Mouse (Mus musculus) limb, embryonic 11.5 days (tissue): ENCODE data around the gene Mxi1. TPM values are rescaled to one million over a fixed set of nuclear protein-coding genes. Genes with fewer than 3 reads are reported as not detected.

Experiments used
- ATAC-seq: fragments of 200-750 bp; cut with Nextera tagmentation; 2 replicates; pipeline ENCODE4 v1.8.0; 2017; ENCODE audit warnings: low read depth; ENCODE audit not compliant: insufficient number of reproducible peaks, low FRiP score, low TSS enrichment
- DNase-seq: peaks from one replicate; pipeline ENCODE4 v3.0.0-alpha.2; 2015; ENCODE audit warnings: low spot score
- H3K27ac ChIP-seq: fragments of 300-500 bp; sonication (generic); replicated peaks from 2 replicates; pipeline ENCODE4 v1.5.1; 2014; ENCODE audit warnings: low read depth, mild to moderate bottlenecking, low read length
- H3K27me3 ChIP-seq: fragments of 300-500 bp; sonication (generic); 2 replicates; pipeline ENCODE4 v1.6.1; 2014; ENCODE audit warnings: mild to moderate bottlenecking, low read length, mixed read lengths; ENCODE audit not compliant: control insufficient read depth, insufficient read depth
- H3K36me3 ChIP-seq: fragments of 300-500 bp; sonication (generic); 2 replicates; pipeline ENCODE4 v1.6.1; 2014; ENCODE audit warnings: mild to moderate bottlenecking, low read length, moderate library complexity, mixed read lengths; ENCODE audit not compliant: control insufficient read depth, insufficient read depth
- H3K4me1 ChIP-seq: fragments of 300-500 bp; sonication (generic); 2 replicates; pipeline ENCODE4 v1.6.1; 2014; ENCODE audit warnings: low read length, mixed read lengths; ENCODE audit not compliant: control insufficient read depth, insufficient read depth
- H3K4me2 ChIP-seq: fragments of 300-500 bp; sonication (generic); 2 replicates; pipeline ENCODE4 v1.6.1; 2014; ENCODE audit warnings: low read depth, mild to moderate bottlenecking, moderate library complexity; ENCODE audit not compliant: severe bottlenecking
- H3K4me3 ChIP-seq: fragments of 300-500 bp; sonication (generic); 2 replicates; pipeline ENCODE4 v1.5.1; 2014; ENCODE audit warnings: low read depth, low read length
- H3K9ac ChIP-seq: fragments of 300-500 bp; sonication (generic); 2 replicates; pipeline ENCODE4 v1.6.1; 2014; ENCODE audit warnings: mild to moderate bottlenecking, low read length
- H3K9me3 ChIP-seq: fragments of 300-500 bp; sonication (generic); 2 replicates; pipeline ENCODE4 v1.6.1; 2016; ENCODE audit warnings: low read length; ENCODE audit not compliant: control insufficient read depth
- WGBS: fragments of 180-500 bp; shearing (Covaris S2); extraction: QIAGEN DNeasy Blood & Tissue Kit; methylation state at CpG from one replicate; pipeline ENCODE4 v1.1.7; 2014; 5-methylcytosine and 5-hydroxymethylcytosine counted together
- polyA plus RNA-seq: library from polyadenylated mRNA; unstranded; fragments of >200 nt; fragmentation: Nextera tagmentation; extraction: Ambion mirVana; gene quantifications from 2 replicates; pipeline ENCODE4 v1.2.1, GENCODE M21; 2014

Gene Mxi1
- polyA plus RNA-seq, 1 experiment from 2014 or later, result 41.5 TPM

GRCm38 (mm10) chr19:53315209-53315654 is 4.9 kb downstream of the Mxi1 start:
- 87% methylated on average over 7 of the region's 7 CpGs for WGBS

DNA sequence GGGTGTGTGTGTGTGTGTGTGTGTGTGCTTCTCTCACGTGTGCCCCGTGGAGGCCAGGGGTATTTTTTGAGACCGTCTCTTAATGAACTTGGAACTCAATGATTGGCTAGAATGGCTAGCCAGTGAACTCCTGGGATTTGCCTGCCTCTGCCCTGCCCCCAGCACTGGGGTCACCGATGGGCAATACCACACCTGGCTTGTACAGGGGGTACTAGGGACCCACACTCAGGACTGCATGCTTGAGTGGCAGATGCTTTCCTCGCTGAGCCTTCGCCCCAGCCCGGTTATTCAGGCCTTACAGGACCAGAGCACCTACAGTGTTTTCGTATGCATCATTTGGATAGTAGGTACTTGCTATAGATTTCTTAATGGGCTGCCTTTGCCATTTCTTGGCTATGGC is 5.8 kb downstream of the Mxi1 start:
- ATAC-seq, result no peak
- H3K4me1 ChIP-seq, result peaks cover 9% of the 10 kb centered on the region
- no peak overlapping the region for H3K4me3 ChIP-seq
- no peak overlapping the region for H3K27ac ChIP-seq
- no peak overlapping the region for H3K4me2 ChIP-seq
- DNase-seq, result no peak
- no peaks in the 10 kb centered on the region for H3K36me3 ChIP-seq
- H3K27me3 ChIP-seq, result no peaks in the 10 kb centered on the region
- no peaks in the 10 kb centered on the region for H3K9me3 ChIP-seq
- H3K9ac ChIP-seq, result no peak overlapping the region
- WGBS, result 93% methylated on average over 8 of the region's 8 CpGs

More at GRCm38 (mm10) chr19:53315209-53315654, 4.9 kb downstream of the Mxi1 start:
- H3K27ac ChIP-seq, result no peak overlapping the region
- peaks cover 9% of the 10 kb centered on the region for H3K4me1 ChIP-seq
- H3K9me3 ChIP-seq, result no peaks in the 10 kb centered on the region
- H3K9ac ChIP-seq, result no peak overlapping the region
- no peak overlapping the region for H3K4me2 ChIP-seq
- DNase-seq, result no peak
- no peaks in the 10 kb centered on the region for H3K36me3 ChIP-seq
- no peak for ATAC-seq
- no peaks in the 10 kb centered on the region for H3K27me3 ChIP-seq
- no peak overlapping the region for H3K4me3 ChIP-seq

GRCm38 (mm10) chr19:53316963-53317362 is 6.6 kb downstream of the Mxi1 start:
- no peak for ATAC-seq

DNA sequence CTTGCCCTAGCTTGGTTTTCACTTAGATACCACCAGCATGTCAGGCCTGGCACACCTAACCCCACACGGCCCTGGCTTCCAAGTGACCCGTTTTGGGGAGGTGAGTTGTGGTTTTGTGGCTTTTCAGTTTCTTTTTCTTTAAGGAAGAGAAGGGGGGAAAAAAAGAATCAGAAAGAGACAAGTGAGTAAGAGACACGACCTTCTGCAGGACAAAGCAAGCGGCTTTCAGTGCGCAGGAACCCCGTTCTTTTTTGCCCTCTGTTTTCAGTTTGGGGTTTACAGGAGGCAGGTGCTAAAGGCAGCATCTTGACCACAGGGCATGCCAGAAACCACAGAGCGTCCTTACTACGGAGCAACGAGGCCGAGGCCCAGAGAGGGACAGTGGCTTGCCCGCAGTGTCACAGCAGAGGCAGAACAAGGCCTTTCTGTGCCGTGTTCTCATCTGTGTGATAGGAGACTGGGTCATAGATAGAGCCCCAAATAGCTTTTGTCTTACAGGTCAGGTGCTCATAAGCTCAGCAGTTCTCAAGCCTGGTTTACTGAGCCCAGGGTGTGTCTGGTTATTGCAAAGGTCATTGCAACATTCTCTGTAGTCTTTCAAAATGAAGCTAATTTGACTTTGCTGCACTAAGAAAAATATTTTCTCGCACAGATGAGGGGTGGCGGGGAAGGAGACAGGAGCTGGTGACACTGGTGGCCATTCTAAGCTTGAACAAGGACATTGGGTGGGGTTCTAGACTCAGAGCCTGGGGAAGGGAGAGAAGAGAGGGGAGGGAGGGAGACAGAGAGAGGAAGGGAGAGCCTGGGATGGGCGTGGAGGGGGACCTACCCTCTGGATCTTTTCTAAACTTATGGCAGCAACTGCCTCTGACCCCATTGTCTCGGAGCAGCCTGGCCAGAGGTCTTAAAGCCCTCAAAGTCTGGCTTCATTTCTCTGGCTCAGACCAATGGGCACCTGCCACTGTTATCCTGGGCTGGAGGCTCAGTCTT is 8.1 kb downstream of the Mxi1 start:
- Histone ChIP-seq H3K4me2 (no peak overlapping the region), H3K27me3 (no peaks in the 10 kb centered on the region), H3K4me3 (no peak overlapping the region), H3K9me3 (no peaks in the 10 kb centered on the region), H3K4me1 (peaks cover 9% of the 10 kb centered on the region), H3K27ac (no peak overlapping the region), H3K9ac (no peak overlapping the region), H3K36me3 (no peaks in the 10 kb centered on the region)
- ATAC-seq (no peak), DNase-seq (no peak)
- WGBS, result 85% methylated on average over 16 of the region's 16 CpGs

More at GRCm38 (mm10) chr19:53316963-53317362, 6.6 kb downstream of the Mxi1 start:
- Histone ChIP-seq H3K9me3 (no peaks in the 10 kb centered on the region), H3K4me3 (no peak overlapping the region), H3K4me1 (peaks cover 9% of the 10 kb centered on the region), H3K27me3 (no peaks in the 10 kb centered on the region), H3K27ac (no peak overlapping the region), H3K4me2 (no peak overlapping the region), H3K36me3 (no peaks in the 10 kb centered on the region), H3K9ac (no peak overlapping the region)
- 83% methylated on average over 6 of the region's 6 CpGs for WGBS
- no peak for DNase-seq

DNA sequence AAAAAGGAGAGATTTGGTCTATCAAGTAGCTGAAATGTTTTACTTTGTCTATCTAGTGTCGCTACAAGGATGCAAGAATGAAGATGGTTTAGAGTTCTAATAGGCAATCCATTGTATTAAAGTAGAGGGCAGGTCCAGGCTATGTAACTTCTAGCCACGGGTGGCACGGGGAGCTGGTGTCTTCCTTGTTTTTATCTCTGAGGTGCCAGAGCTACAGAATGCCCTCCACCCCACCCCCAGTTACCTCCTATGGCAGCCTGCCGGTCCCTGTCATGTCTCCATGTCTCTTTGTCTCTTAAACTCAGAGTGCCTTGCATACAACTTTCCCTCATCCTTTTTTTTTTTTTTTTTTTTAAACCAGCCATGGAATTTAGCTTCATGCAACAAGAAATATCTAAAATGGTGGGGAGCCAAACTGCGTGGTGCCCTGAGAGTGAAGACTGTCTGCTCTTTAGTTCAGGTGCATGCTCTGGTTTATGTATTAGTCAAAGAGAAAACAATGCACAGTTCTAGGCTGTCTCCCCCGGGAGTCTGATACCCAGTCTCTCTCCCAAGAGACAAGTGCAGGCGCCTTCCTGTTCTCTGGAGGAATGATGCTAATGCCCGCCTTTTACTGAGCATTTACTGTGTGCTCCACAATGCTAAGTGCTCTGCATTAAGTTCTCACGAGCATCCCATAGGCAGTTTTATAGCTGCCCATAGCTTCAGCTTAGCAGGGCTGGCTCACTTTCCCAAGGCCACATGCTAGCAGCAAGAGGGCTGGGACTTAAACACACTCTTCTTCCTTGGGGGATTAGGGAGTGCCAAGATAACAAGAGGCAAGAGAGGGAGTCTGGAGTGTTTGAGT is 10.2 kb downstream of the Mxi1 start:
- H3K4me3 ChIP-seq, result no peak overlapping the region
- H3K9ac ChIP-seq, result no peak overlapping the region
- ATAC-seq (no peak), DNase-seq (no peak)
- H3K4me1 ChIP-seq, result peaks cover 14% of the 10 kb centered on the region
- no peaks in the 10 kb centered on the region for H3K27me3 ChIP-seq
- no peak overlapping the region for H3K4me2 ChIP-seq
- H3K9me3 ChIP-seq, result no peaks in the 10 kb centered on the region
- H3K36me3 ChIP-seq, result no peaks in the 10 kb centered on the region
- WGBS, result 77% methylated on average over 9 of the region's 9 CpGs
- H3K27ac ChIP-seq, result no peak overlapping the region

GRCm38 (mm10) chr19:53321273-53321672 is 11.0 kb downstream of the Mxi1 start:
- no peaks in the 10 kb centered on the region for H3K27me3 ChIP-seq
- H3K9me3 ChIP-seq, result no peaks in the 10 kb centered on the region
- no peak overlapping the region for H3K27ac ChIP-seq
- H3K4me1 ChIP-seq, result peaks cover 17% of the 10 kb centered on the region
- no peak overlapping the region for H3K4me3 ChIP-seq
- ATAC-seq (no peak), DNase-seq (no peak)
- H3K9ac ChIP-seq, result no peak overlapping the region
- 76% methylated on average over 10 of the region's 10 CpGs for WGBS
- H3K4me2 ChIP-seq, result no peak overlapping the region
- no peaks in the 10 kb centered on the region for H3K36me3 ChIP-seq

DNA sequence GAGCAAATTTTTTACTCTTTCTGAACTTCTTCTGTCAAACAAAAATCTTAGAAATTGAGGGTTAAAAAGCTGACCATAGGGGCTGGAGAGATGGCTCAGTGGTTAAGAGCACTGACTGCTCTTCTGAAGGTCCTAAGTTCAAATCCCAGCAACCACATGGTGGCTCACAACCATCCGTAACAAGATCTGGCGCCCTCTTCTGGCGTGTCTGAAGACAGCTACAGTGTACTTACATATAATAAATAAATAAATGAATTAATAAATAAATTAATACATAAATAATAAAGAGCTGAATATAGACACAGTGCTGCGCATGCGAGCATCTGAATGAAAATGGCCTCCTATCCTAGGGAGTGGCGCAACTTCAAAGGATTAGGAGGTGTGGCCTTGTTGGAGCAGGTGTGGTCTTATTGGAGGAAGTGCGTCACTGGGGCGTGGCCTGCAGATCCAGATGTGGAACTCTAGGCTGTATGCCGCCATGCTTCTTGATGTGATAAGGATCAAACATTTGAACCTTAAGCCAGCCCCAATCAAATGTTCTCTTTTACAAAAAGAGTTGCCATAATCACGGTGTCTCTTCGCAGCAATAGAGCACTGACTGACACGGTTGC is 12.2 kb downstream of the Mxi1 start:
- WGBS, result 92% methylated on average over 12 of the region's 12 CpGs
- ATAC-seq (no peak), DNase-seq (no peak)
- no peak overlapping the region for H3K4me3 ChIP-seq
- H3K27ac ChIP-seq, result no peak overlapping the region
- no peaks in the 10 kb centered on the region for H3K27me3 ChIP-seq
- no peaks in the 10 kb centered on the region for H3K9me3 ChIP-seq
- no peaks in the 10 kb centered on the region for H3K36me3 ChIP-seq
- H3K4me1 ChIP-seq, result peaks cover 17% of the 10 kb centered on the region
- H3K9ac ChIP-seq, result no peak overlapping the region
- H3K4me2 ChIP-seq, result no peak overlapping the region

DNA sequence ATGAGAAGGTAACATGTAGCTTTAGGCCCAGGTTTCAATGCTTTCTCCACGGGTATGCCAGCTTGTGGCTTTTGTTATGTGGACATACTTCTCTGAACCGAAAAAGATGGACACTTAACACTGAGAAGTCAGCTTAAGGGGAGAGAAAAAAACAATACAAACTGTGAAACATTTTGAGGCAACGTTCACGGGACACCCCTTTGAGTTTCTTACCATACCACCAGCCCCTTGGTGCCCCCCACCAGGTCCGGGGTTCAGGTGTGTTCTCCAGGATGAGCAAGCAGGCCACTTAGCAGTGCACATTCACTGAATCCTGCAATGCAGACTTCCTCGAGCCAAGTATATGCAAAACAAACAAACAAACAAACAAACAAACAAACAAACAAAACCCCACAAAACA is 14.5 kb downstream of the Mxi1 start:
- Histone ChIP-seq H3K27ac (no peak overlapping the region), H3K9ac (no peak overlapping the region), H3K36me3 (no peaks in the 10 kb centered on the region), H3K4me2 (no peak overlapping the region), H3K4me1 (peaks cover 17% of the 10 kb centered on the region), H3K9me3 (no peaks in the 10 kb centered on the region), H3K4me3 (no peak overlapping the region), H3K27me3 (no peaks in the 10 kb centered on the region)
- DNase-seq (no peak), ATAC-seq (no peak)
- WGBS, result 70% methylated on average over 6 of the region's 6 CpGs
